Mouse (Mus musculus): ENCODE measurements around the gene Galk2. TPM values are rescaled to one million over a fixed set of nuclear protein-coding genes. Genes with fewer than 3 reads are reported as not detected.

The Galk2 gene
- polyA plus RNA-seq, 1 experiment from 2014 or later: 30.8 TPM

DNA sequence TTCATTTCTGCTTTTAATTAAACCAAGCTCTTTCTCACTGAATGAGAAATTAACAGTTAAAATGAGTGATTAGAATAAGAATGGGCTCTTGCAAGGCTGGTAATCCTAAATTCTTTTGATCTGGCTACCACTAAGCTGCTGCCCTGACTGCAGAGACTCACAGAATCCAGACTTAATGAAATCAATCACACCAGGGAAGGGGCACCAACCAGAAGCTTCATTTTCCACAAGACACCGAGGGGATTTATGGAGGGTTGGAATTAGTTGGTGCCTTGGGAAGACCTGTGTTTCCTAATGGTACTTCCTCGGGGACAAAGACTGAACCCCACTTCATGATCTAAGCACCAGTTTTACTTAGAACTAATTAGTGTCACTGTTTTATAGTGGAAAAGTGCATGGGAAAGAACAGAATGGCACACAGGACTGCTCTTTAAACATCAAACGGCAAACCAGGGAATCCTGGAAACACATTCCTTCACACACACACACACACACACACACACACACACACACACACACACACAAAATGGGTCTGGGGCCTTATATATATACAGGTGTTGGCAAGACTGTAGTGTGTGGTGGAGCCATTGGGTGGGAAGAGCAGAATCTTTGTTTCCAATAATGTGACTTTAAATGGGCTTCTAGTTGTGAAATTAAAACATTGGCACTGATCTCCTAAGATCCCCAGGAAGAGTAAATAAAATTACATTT lies 157.0 kb downstream of the Galk2 start:
- DNase-seq (ENCODE audit: low spot score) (no peak), ATAC-seq (ENCODE audit: low FRiP score, low TSS enrichment) (no peak)
- Histone ChIP-seq H3K4me3 (ENCODE audit: low read depth, low read length) (no peak overlapping the region), H3K4me1 (replicated peaks; ENCODE audit: control insufficient read depth, insufficient read depth) (no peaks in the 10 kb centered on the region), H3K9ac (ENCODE audit: low read length) (no peak overlapping the region), H3K27me3 (ENCODE audit: control insufficient read depth, insufficient read depth, low read length) (no peaks in the 10 kb centered on the region), H3K27ac (replicated peaks) (no peak overlapping the region), H3K9me3 (ENCODE audit: control insufficient read depth, low read length) (no peaks in the 10 kb centered on the region), H3K36me3 (ENCODE audit: control insufficient read depth, insufficient read depth, low read length) (no peaks in the 10 kb centered on the region), H3K4me2 (replicated peaks; ENCODE audit: low read depth) (no peak overlapping the region)
- TF ChIP-seq CTCF (IDR thresholded peaks at IDR 0.05; ENCODE audit: low read depth) (no peak), EP300 (optimal IDR thresholded peaks at IDR 0.05) (no peak)
- 49% methylated on average over 3 of the region's 3 CpGs for WGBS

GRCm38 (mm10) chr2:126031186-126031900 lies 172.4 kb downstream of the Galk2 start:
- peak; percentile 78; the same call in 1 of the 2 replicates for ATAC-seq (ENCODE audit: low FRiP score, low TSS enrichment)
- Histone ChIP-seq H3K36me3 (ENCODE audit: control insufficient read depth, insufficient read depth, low read length) (no peaks in the 10 kb centered on the region), H3K9me3 (ENCODE audit: control insufficient read depth, low read length) (no peaks in the 10 kb centered on the region), H3K9ac (ENCODE audit: low read length) (no peak overlapping the region), H3K4me2 (replicated peaks; ENCODE audit: low read depth) (no peak overlapping the region), H3K4me1 (replicated peaks; ENCODE audit: control insufficient read depth, insufficient read depth) (no peaks in the 10 kb centered on the region), H3K4me3 (ENCODE audit: low read depth, low read length) (no peak overlapping the region), H3K27ac (replicated peaks) (0 out of 2 replicates have a peak overlapping the region, but pooled peaks have one; percentile 5), H3K27me3 (ENCODE audit: control insufficient read depth, insufficient read depth, low read length) (no peaks in the 10 kb centered on the region)
- 24% methylated on average over 8 of the region's 8 CpGs for WGBS
- no peak for DNase-seq (ENCODE audit: low spot score)
- TF ChIP-seq EP300 (optimal IDR thresholded peaks at IDR 0.05) (no peak), CTCF (IDR thresholded peaks at IDR 0.05; ENCODE audit: low read depth) (no peak)

- Histone ChIP-seq H3K9me3 (ENCODE audit: control insufficient read depth, low read length) (no peaks in the 10 kb centered on the region), H3K9ac (ENCODE audit: low read length) (no peak overlapping the region), H3K4me1 (replicated peaks; ENCODE audit: control insufficient read depth, insufficient read depth) (no peaks in the 10 kb centered on the region), H3K4me2 (replicated peaks; ENCODE audit: low read depth) (no peak overlapping the region), H3K36me3 (ENCODE audit: control insufficient read depth, insufficient read depth, low read length) (no peaks in the 10 kb centered on the region), H3K27me3 (ENCODE audit: control insufficient read depth, insufficient read depth, low read length) (no peaks in the 10 kb centered on the region), H3K4me3 (ENCODE audit: low read depth, low read length) (no peak overlapping the region), H3K27ac (replicated peaks) (no peak overlapping the region)
- ATAC-seq (ENCODE audit: low FRiP score, low TSS enrichment) (no peak), DNase-seq (ENCODE audit: low spot score) (no peak)
- TF ChIP-seq EP300 (optimal IDR thresholded peaks at IDR 0.05) (no peak), CTCF (IDR thresholded peaks at IDR 0.05; ENCODE audit: low read depth) (peak; percentile 82)
- 58% methylated on average over 8 of the region's 8 CpGs for WGBS
Observed at GRCm38 (mm10) chr2:126033114-126033972, 174.4 kb downstream of the Galk2 start.

Other genes with a start within 250 kb of the Galk2 start
- 0.94 and 1.2 TPM in 2 replicates for gene Cep152, start 234.0 kb upstream of the Galk2 start, polyA plus RNA-seq (2015; fragmentation: Nextera tagmentation; extraction: Ambion mirVana)
- 97.9 and 98.3 TPM in 2 replicates for gene Eid1, start 186.0 kb upstream of the Galk2 start, polyA plus RNA-seq (2015; fragmentation: Nextera tagmentation; extraction: Ambion mirVana)
- gene Shc4, start 135.0 kb upstream of the Galk2 start, polyA plus RNA-seq (2015; fragmentation: Nextera tagmentation; extraction: Ambion mirVana): 1.0 and 1.1 TPM in 2 replicates
- gene Secisbp2l, start 76.2 kb upstream of the Galk2 start, polyA plus RNA-seq (2015; fragmentation: Nextera tagmentation; extraction: Ambion mirVana): 8.7 and 9.5 TPM in 2 replicates
- 36.2 and 36.8 TPM in 2 replicates for gene Cops2, start within 50 bp of the Galk2 start, polyA plus RNA-seq (2015; fragmentation: Nextera tagmentation; extraction: Ambion mirVana)
- 4.3 and 5.5 TPM in 2 replicates for gene Fgf7, start 175.5 kb downstream of the Galk2 start, polyA plus RNA-seq (2015; fragmentation: Nextera tagmentation; extraction: Ambion mirVana)